Mouse (Mus musculus) embryonic facial prominence, embryonic 14.5 days (tissue): ENCODE measurements at regions not wholly inside any gene's neighbourhood (a gene's known extent, or its start where the extent isn't known, plus 50 kb on each side); places are given as distances from the start of the nearest gene placed in this dataset.
A peak's percentile ranks its signal among the peaks of the same experiment; 100 is the strongest.

Experiments
- ATAC-seq: fragments of 200-750 bp; cut with Nextera tagmentation; 2 replicates; pipeline ENCODE4 v1.8.0; 2017; ENCODE audit warnings: low read depth, moderate number of reproducible peaks, moderate TSS enrichment
- DNase-seq: peaks from one replicate; pipeline ENCODE4 v3.0.0-alpha.2; 2015; ENCODE audit warnings: low spot score
- H3K27ac ChIP-seq: fragments of 300-500 bp; sonication (generic); replicated peaks from 2 replicates; pipeline ENCODE4 v1.5.1; 2014; ENCODE audit warnings: low read depth, mild to moderate bottlenecking, low read length, moderate library complexity
- H3K27me3 ChIP-seq: fragments of 300-500 bp; sonication (generic); replicated peaks from 2 replicates; pipeline ENCODE4 v1.6.1; 2014; ENCODE audit warnings: low read length; ENCODE audit not compliant: control insufficient read depth, insufficient read depth
- H3K36me3 ChIP-seq: fragments of 300-500 bp; sonication (generic); 2 replicates; pipeline ENCODE4 v1.6.1; 2014; ENCODE audit warnings: low read length, mixed read lengths; ENCODE audit not compliant: control insufficient read depth, insufficient read depth
- H3K4me1 ChIP-seq: fragments of 300-500 bp; sonication (generic); 2 replicates; pipeline ENCODE4 v1.6.1; 2014; ENCODE audit warnings: antibody characterized with exemption, low read length; ENCODE audit not compliant: control insufficient read depth, insufficient read depth
- H3K4me2 ChIP-seq: fragments of 300-500 bp; sonication (generic); 2 replicates; pipeline ENCODE4 v1.6.1; 2014; ENCODE audit warnings: low read depth, mild to moderate bottlenecking, low read length, moderate library complexity, mixed read lengths
- H3K4me3 ChIP-seq: fragments of 300-500 bp; sonication (generic); 2 replicates; pipeline ENCODE4 v1.5.1; 2014; ENCODE audit warnings: low read depth, mild to moderate bottlenecking, low read length
- H3K9ac ChIP-seq: fragments of 300-500 bp; sonication (generic); 2 replicates; pipeline ENCODE4 v1.6.1; 2014; ENCODE audit warnings: low read depth, mild to moderate bottlenecking, low read length, moderate library complexity, mixed read lengths
- H3K9me3 ChIP-seq: fragments of 300-500 bp; sonication (generic); 2 replicates; pipeline ENCODE4 v1.6.1; 2016; ENCODE audit warnings: low read length; ENCODE audit not compliant: control insufficient read depth
- WGBS: fragments of 180-500 bp; shearing (Covaris S2); extraction: QIAGEN DNeasy Blood & Tissue Kit; methylation state at CpG from one replicate; pipeline ENCODE4 v1.1.7; 2014; 5-methylcytosine and 5-hydroxymethylcytosine counted together

DNA sequence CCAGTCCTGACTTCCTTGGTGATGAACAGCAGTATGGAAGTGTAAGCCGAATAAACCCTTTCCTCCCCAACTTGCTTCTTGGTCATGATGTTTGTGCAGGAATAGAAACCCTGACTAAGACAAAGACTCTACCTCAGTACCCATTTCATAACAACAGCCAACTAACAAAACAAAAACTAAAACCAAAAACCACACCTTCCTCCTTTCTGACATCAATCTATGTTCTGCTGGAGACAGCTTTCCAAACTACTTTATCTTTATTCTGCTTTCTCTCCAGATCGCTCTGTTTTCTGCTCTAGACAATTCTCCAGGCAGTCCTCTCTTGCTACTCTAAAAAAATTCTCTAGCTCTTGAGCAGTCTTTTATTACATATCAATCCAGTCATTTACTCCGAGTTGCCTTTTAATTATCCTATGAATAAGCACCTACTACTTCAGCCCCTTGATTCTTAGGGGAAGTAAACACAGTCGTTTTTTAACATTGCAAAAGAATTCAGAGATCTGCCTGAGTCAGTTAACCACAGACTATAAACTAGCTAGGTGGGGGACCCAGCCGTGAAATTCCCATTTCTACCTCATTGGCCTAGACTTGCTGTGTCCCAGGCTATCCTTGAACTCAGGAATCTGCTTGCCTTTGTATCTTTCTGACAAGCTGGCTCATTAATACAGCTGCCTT lies 159.1 kb downstream of the Pfkfb3 start:
- Histone ChIP-seq H3K4me1 (no peaks in the 10 kb centered on the region), H3K36me3 (no peaks in the 10 kb centered on the region), H3K4me2 (no peak overlapping the region), H3K4me3 (no peak overlapping the region), H3K27ac (no peak overlapping the region), H3K27me3 (no peaks in the 10 kb centered on the region), H3K9me3 (no peaks in the 10 kb centered on the region), H3K9ac (no peak overlapping the region)
- ATAC-seq (no peak), DNase-seq (no peak)
- WGBS: 66% methylated on average over 4 of the region's 5 CpGs

DNA sequence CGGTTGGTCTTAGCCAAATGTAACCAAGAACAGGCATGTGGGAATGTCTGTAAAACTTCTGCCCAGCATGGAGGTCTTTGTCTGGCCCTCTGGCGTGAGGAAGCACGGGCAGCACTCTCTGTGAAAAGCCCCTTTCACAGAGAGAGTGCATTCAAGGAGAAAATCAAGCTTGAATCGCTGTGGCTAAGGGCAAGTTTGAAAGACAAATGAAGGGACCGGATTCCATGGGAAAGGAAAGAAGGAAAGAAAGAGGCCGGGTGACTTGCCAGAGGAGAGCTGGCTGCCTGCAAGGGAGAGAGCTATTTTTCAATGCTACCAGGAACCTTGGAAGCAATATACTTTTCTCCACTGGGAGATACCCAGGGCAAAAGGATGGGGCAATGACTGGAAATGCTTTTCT lies 162.2 kb downstream of the Pfkfb3 start:
- Histone ChIP-seq H3K4me3 (no peak overlapping the region), H3K9ac (no peak overlapping the region), H3K36me3 (no peaks in the 10 kb centered on the region), H3K4me2 (no peak overlapping the region), H3K4me1 (no peaks in the 10 kb centered on the region), H3K9me3 (no peaks in the 10 kb centered on the region), H3K27me3 (no peaks in the 10 kb centered on the region), H3K27ac (no peak overlapping the region; the same call in 1 of the 2 replicates)
- peak; percentile 49 for DNase-seq
- WGBS: 23% methylated on average over 6 of the region's 6 CpGs
- no peak for ATAC-seq

DNA sequence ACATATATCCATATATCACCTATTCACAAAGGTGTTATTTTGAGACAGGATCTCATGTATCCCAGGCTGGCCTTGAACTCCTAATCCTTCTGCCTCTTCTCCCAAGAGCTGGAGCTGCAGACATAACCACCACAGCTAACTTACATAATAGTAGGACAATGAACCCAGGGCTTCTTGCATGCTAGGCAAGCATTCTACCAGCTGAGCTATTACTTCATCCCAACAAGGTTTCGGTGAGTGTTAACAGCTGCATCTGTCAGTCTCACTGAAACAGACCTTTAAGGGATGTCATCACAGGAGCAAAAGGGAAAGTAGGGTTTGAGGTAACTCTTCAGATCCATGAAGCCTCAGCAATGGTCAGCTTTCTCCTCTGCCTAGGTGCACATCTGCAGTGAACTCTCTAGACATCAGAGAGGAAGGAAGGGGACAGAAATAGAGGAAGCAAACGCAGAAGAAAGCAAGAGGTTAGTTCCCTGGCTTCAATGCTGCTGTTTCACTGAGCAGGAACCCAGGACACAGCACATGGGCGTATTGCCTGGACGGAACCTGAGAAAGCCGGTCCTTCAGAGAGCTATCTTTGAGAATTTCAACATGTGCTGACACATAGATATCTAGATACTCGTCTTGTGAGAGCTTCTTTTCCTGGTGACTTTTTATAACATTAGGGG lies 163.1 kb downstream of the Pfkfb3 start:
- Histone ChIP-seq H3K4me1 (no peaks in the 10 kb centered on the region), H3K27me3 (no peaks in the 10 kb centered on the region), H3K27ac (no peak overlapping the region), H3K4me2 (no peak overlapping the region), H3K9ac (no peak overlapping the region), H3K9me3 (no peaks in the 10 kb centered on the region), H3K36me3 (no peaks in the 10 kb centered on the region), H3K4me3 (no peak overlapping the region)
- ATAC-seq (no peak), DNase-seq (no peak)
- 64% methylated on average over 6 of the region's 6 CpGs for WGBS

DNA sequence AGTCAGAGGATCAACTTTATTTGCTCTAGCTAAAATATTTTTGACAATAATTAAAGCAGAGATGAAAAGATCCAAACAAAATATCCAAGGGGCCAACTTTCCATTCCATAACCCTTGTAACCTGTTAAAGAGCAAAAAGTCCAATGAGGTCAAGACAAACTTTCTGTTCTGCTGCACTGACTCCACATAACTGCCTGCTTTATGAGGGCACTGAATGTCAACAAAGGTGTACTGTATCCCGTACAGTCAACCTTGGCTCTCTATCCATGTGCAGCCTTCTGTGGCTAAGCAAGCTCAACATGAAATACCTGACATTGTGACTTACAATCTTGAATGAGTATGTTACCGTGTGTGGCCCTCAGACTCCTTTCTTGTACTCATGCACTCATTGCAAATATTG lies 166.3 kb downstream of the Pfkfb3 start:
- no peak for ATAC-seq
- DNase-seq: no peak
- Histone ChIP-seq H3K27ac (no peak overlapping the region), H3K36me3 (no peaks in the 10 kb centered on the region), H3K27me3 (no peaks in the 10 kb centered on the region), H3K4me1 (no peaks in the 10 kb centered on the region), H3K9me3 (no peaks in the 10 kb centered on the region), H3K4me3 (no peak overlapping the region), H3K4me2 (no peak overlapping the region), H3K9ac (no peak overlapping the region)
- 87% methylated on average over 2 of the region's 2 CpGs for WGBS

DNA sequence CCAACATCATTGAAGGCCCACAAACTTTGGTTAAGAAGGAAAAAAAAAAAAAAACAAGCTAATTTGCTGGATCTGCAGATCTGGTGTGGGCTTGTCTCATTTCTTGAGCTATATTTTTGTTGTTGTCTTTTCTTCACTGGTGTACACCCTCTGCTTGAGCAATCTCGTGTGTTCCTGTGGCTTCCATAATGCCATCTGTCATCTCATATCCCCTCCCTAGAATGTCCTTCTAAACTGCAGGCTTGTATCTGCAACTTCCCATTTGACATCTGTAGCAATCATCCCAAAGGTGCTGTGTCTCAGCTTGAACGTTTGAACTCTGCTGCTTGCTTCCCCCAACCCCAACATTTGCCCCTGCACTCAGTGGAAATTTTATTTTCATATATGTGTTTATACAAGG lies 170.1 kb downstream of the Pfkfb3 start:
- DNase-seq (no peak), ATAC-seq (no peak)
- Histone ChIP-seq H3K27ac (no peak overlapping the region), H3K9ac (no peak overlapping the region), H3K4me1 (no peaks in the 10 kb centered on the region), H3K9me3 (no peaks in the 10 kb centered on the region), H3K4me2 (no peak overlapping the region), H3K27me3 (no peaks in the 10 kb centered on the region), H3K36me3 (no peaks in the 10 kb centered on the region), H3K4me3 (no peak overlapping the region)
- WGBS: 57% methylated on average over 2 of the region's 2 CpGs

DNA sequence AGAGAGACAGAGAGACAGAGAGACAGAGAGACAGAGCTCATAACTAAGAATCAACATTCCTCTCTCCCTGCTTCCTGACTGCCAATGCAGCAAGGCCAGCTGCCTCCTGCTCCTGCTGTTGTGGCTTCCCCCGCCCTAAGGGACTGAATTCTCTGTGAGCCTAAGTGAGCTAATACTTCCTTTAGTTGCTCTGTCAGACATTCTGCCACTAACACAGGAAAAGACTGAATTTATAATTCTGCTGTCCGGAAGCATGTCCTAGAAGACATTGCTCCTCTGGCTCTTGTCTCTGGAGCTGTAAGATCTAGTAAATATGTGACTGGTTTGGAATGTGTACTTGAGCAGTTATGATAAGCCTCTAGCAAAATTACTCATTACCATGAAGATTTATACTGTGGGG lies 176.7 kb downstream of the Pfkfb3 start:
- DNase-seq (no peak), ATAC-seq (no peak)
- no peaks in the 10 kb centered on the region for H3K9me3 ChIP-seq
- 48% methylated on average over 2 of the region's 2 CpGs for WGBS
- H3K36me3 ChIP-seq: no peaks in the 10 kb centered on the region
- H3K4me1 ChIP-seq: no peaks in the 10 kb centered on the region
- no peaks in the 10 kb centered on the region for H3K27me3 ChIP-seq
- no peak overlapping the region for H3K4me3 ChIP-seq
- no peak overlapping the region for H3K4me2 ChIP-seq
- no peak overlapping the region for H3K9ac ChIP-seq
- no peak overlapping the region for H3K27ac ChIP-seq

DNA sequence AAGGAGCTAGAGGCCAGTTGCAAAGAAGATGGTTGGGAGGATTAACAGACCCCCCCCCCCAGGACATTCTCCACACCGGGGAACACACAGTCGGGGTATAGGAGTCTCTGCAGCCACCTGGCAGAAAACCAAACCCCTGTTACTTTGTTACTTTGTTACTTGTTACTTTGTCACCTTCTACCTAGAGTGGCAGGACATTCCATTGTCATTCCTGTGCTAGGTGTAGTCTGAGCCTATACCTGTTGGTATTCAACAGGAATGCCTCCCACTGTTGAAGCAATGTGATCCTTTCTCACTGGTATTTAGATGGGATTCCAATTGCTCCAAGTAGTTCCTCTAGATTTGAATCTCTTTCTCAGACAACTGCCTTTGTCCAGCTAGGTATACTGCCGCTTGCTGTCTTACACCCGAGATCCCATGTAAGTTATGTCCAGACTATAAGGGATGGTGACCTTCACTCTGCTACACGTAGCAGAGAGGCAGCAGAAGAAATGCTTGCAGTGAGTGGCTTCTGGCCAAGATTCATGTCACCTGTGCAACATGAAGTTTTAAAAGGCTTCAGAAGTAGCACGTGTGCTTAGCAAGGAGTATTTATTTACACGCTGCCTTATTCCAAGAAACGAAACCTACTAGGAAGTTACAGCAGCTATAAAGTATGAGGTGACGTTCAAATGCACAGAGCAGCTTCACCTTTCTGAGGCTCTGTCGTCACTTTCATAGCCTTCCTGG lies 178.0 kb downstream of the Pfkfb3 start:
- DNase-seq (no peak), ATAC-seq (peak; percentile 18)
- Histone ChIP-seq H3K9ac (no peak overlapping the region), H3K27ac (no peak overlapping the region), H3K4me2 (no peak overlapping the region), H3K4me3 (no peak overlapping the region), H3K4me1 (no peaks in the 10 kb centered on the region), H3K27me3 (no peaks in the 10 kb centered on the region), H3K36me3 (no peaks in the 10 kb centered on the region), H3K9me3 (no peaks in the 10 kb centered on the region)
- WGBS: 67% methylated on average over 10 of the region's 10 CpGs

DNA sequence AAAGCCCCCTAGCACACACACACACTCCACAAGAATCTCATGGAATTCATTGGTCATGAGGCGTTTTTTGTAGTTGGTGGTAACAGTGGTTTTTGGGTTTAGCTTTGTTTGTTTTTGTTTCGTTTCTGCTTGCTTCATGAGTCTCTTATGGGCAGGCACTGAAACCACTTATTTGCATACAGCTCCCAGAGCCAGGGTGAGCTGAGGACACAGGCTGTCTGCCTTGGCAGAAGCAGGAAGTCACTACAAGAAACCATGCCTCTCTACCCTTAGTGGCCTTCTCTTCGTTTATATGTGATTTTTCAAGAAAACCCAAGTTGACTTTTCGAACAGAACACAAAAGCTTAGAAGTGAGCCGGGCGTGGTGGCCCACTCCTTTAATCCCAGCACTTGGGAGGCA lies 178.8 kb downstream of the Pfkfb3 start:
- no peaks in the 10 kb centered on the region for H3K4me1 ChIP-seq
- H3K36me3 ChIP-seq: no peaks in the 10 kb centered on the region
- no peaks in the 10 kb centered on the region for H3K9me3 ChIP-seq
- no peak overlapping the region for H3K9ac ChIP-seq
- whole genome bisulfite sequencing: 51% methylated on average over 6 of the region's 6 CpGs
- H3K4me2 ChIP-seq: no peak overlapping the region
- H3K27me3 ChIP-seq: no peaks in the 10 kb centered on the region
- no peak overlapping the region for H3K4me3 ChIP-seq
- H3K27ac ChIP-seq: no peak overlapping the region
- no peak for ATAC-seq
- DNase-seq: peak; percentile 58
